Mouse (Mus musculus) heart, adult 2 months (tissue): ENCODE results near the gene Ppp6r1.

Experiments
- CTCF ChIP-seq: fragments of 200-600 bp; IDR thresholded peaks from 2 replicates; pipeline ENCODE4 v1.8.1; 2022; ENCODE audit warnings: antibody characterized with exemption, mild to moderate bottlenecking, moderate library complexity
- EP300 ChIP-seq: fragments of 200-500 bp; IDR thresholded peaks from 2 replicates; pipeline ENCODE4 v1.6.1; 2011; ENCODE audit warnings: low read depth, low read length, control low read depth; ENCODE audit not compliant: insufficient read depth
- POLR2A ChIP-seq: fragments of 200-500 bp; IDR thresholded peaks from 2 replicates; pipeline ENCODE4 v1.6.1; 2011; ENCODE audit warnings: mild to moderate bottlenecking, low read depth, low read length, control low read depth; ENCODE audit not compliant: insufficient read depth

GRCm38 (mm10) chr7:4602969-4603368, 55.9 kb downstream of the Ppp6r1 start:
- no peak for TF ChIP-seq POLR2A
- TF ChIP-seq CTCF, result no peak
- no peak for TF ChIP-seq EP300
